Mouse (Mus musculus) effector memory CD4-positive, alpha-beta T cell, adult 5 months (primary cell): ENCODE results near the gene R3hdm1. TPM values are rescaled to one million over a fixed set of nuclear protein-coding genes. Genes with fewer than 3 reads are reported as not detected.

Experiments
- polyA plus RNA-seq: library from polyadenylated mRNA; unstranded; fragments of 100-300 nt; shearing (Covaris generic); gene quantifications from one replicate; pipeline ENCODE4 v1.2.1, GENCODE M21; 2017

R3hdm1 gene
- polyA plus RNA-seq, result 66.9 TPM

DNA sequence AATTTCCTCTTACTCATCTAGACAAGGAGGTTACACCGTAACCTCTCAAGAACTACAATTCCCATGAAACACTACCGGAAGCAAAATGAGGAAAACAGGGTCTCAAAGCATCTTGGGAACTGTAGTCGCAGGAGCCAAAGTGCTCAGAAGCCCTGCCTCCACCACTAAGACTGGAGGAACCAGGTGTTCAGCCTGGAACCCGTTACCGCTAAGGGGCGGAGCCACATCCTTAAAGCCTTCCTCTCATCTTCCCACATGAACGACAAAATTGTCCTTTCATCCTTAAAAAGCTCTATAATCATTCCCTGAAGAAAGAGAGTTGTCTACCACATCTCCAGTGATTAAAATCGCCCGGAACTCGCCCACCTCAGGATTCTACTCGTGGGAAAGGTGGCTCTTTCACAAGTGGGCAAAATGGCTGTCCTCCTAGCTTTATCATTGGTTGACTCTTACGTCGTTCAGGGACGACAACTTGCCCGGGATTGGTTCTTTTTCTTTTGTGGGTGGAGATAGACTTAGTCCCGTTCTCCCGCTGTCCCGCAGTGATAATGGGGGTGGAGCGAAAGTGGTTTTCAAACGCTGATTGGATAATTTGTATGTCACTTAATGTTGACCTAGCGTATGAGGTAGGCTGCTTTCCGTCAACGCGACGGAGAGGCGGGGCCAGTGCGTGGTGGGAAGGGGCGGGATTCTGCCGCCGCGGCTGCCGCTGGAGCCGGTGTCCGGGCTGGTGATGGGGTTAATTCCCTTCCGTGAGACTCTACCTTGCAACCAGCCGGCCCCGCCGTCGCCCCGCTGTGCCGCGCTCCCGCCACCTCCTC lies at the start of gene R3hdm1, which contains the start of gene Zranb3:
Gene R3hdm1 (plus strand): TSS at position 661 of the 821 bp plus-strand sequence.
Gene Zranb3 (minus strand): TSS at position 407 of the 821 bp plus-strand sequence.

DNA sequence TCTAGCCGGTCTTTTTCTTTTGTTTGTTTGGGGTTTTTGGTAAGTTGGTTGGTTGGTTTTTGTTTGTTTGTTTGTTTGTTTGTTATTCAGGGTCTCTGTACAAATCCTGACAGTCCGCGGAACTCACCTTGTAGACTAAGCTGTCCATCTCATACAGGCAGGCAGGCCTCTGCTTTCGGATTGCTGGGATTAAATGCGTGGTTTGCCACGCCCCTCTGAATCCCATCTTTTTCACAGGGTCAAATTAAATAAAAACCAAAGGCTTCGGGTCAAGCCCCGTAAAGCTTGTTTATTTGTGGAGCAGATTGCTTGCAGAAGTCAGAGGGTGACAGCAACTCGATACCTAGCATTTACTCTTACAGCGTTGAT lies 140.5 kb downstream of the R3hdm1 start, which contains the start of gene Ubxn4:
Gene Ubxn4 (plus strand): TSS at position 338 of the 369 bp plus-strand sequence.

Other genes with a start within 250 kb of the R3hdm1 start
- gene Map3k19, start 248.3 kb upstream of the R3hdm1 start, polyA plus RNA-seq, result 0.20 TPM
- gene Rab3gap1, start 234.5 kb upstream of the R3hdm1 start, polyA plus RNA-seq, result 63.5 TPM
- 2.0 TPM for gene Zranb3, start 254 bp upstream of the R3hdm1 start, polyA plus RNA-seq
- 180 TPM for gene Ubxn4, start 140.7 kb downstream of the R3hdm1 start, polyA plus RNA-seq
- gene Lct, start 225.0 kb downstream of the R3hdm1 start, polyA plus RNA-seq, result not detected